Mouse (Mus musculus) MEL (cell line): Measurements from ENCODE around the gene Tmcc3. TPM values are rescaled to one million over a fixed set of nuclear protein-coding genes. Genes with fewer than 3 reads are reported as not detected.

Experiments
- DNase-seq: peaks from one replicate; pipeline ENCODE4 v3.0.0; 2011; ENCODE audit warnings: low read depth, low spot score
- H3K27ac ChIP-seq: 2 replicates; pipeline ENCODE4 v1.5.1; 2012; ENCODE audit warnings: low read depth, mild to moderate bottlenecking, control low read depth, low read length, moderate library complexity; ENCODE audit not compliant: control insufficient read depth
- H3K27me3 ChIP-seq, 2 experiments: fragments of 150-350 bp in 1 of 2; sonication (generic) in 1 of 2; 2 replicates each; pipeline ENCODE4 v1.6.1; 2012; ENCODE audit warnings: low read length in 2 of 2, mild to moderate bottlenecking in 2 of 2, improper control_type of control experiment in 1 of 2, moderate library complexity in 1 of 2; ENCODE audit not compliant: insufficient read depth in 2 of 2, control insufficient read depth in 1 of 2
- H3K36me3 ChIP-seq, 2 experiments: 2 replicates each; pipeline ENCODE4 v1.6.1; 2012 to 2014; ENCODE audit warnings: low read length in 2 of 2, improper control_type of control experiment in 1 of 2, inconsistent platforms in 1 of 2, mild to moderate bottlenecking in 1 of 2; ENCODE audit not compliant: insufficient read depth in 2 of 2, control insufficient read depth in 1 of 2
- H3K4me1 ChIP-seq, 2 experiments: fragments of 150-350 bp in 1 of 2; sonication (generic) in 1 of 2; 2 replicates each; pipeline ENCODE4 v1.6.1; 2012; ENCODE audit warnings: low read length in 2 of 2, improper control_type of control experiment in 1 of 2, mild to moderate bottlenecking in 1 of 2; ENCODE audit not compliant: insufficient read depth in 2 of 2, control insufficient read depth in 1 of 2
- H3K4me3 ChIP-seq, 2 experiments: fragments of 150-350 bp in 1 of 2; sonication (generic) in 1 of 2; 2 replicates each; pipeline ENCODE4 v1.5.1; 2012; ENCODE audit warnings: low read depth in 2 of 2, low read length in 2 of 2, mild to moderate bottlenecking in 2 of 2, moderate library complexity in 2 of 2, control low read depth in 1 of 2, improper control_type of control experiment in 1 of 2; ENCODE audit not compliant: control insufficient read depth in 1 of 2, insufficient read depth in 1 of 2
- H3K79me2 ChIP-seq: 2 replicates; pipeline ENCODE4 v1.6.1; 2012; ENCODE audit warnings: mild to moderate bottlenecking, low read length, moderate library complexity; ENCODE audit not compliant: control insufficient read depth, poor library complexity, insufficient read depth
- H3K9ac ChIP-seq: 2 replicates; pipeline ENCODE4 v1.6.1; 2012; ENCODE audit warnings: low read depth, mild to moderate bottlenecking, control low read depth, low read length, moderate library complexity; ENCODE audit not compliant: control insufficient read depth, poor library complexity, severe bottlenecking
- H3K9me3 ChIP-seq: fragments of 150-350 bp; sonication (generic); replicated peaks from 2 replicates; pipeline ENCODE4 v1.6.1; 2012; ENCODE audit warnings: mild to moderate bottlenecking, low read length, improper control_type of control experiment, moderate library complexity; ENCODE audit not compliant: insufficient read depth
- BHLHE40 ChIP-seq: IDR thresholded peaks from 2 replicates; pipeline ENCODE4 v1.6.1; 2012; ENCODE audit warnings: low read depth, mild to moderate bottlenecking, inconsistent platforms, low read length, improper control_type of control experiment, borderline replicate concordance
- CHD1 ChIP-seq: IDR thresholded peaks from 2 replicates; pipeline ENCODE4 v1.6.1; 2012; ENCODE audit warnings: low read depth, mild to moderate bottlenecking, inconsistent platforms, low read length, improper control_type of control experiment
- ELF1 ChIP-seq: IDR thresholded peaks from 2 replicates; pipeline ENCODE4 v1.6.1; 2014; ENCODE audit warnings: low read depth, mild to moderate bottlenecking, inconsistent platforms, low read length, improper control_type of control experiment, moderate library complexity
- EP300 ChIP-seq, 2 experiments: IDR thresholded peaks; 2 replicates each; pipeline ENCODE4 v1.6.1; 2011; ENCODE audit warnings: improper control_type of control experiment in 2 of 2, low read length in 2 of 2, low read depth in 1 of 2, mild to moderate bottlenecking in 1 of 2
- GATA1 ChIP-seq: IDR thresholded peaks from 2 replicates; pipeline ENCODE4 v1.6.1; 2011; ENCODE audit warnings: low read depth, low read length, improper control_type of control experiment
- HCFC1 ChIP-seq: IDR thresholded peaks from 2 replicates; pipeline ENCODE4 v1.6.1; 2012; ENCODE audit warnings: low read depth, mild to moderate bottlenecking, inconsistent platforms, low read length, improper control_type of control experiment, moderate library complexity
- JUND ChIP-seq: IDR thresholded peaks from 2 replicates; pipeline ENCODE4 v1.6.1; 2011; ENCODE audit warnings: low read depth, mild to moderate bottlenecking, improper control_type of control experiment, low read length
- KAT2A ChIP-seq: conservative IDR thresholded peaks from 2 replicates; pipeline ENCODE4 v1.6.1; 2012; ENCODE audit warnings: low read depth, low read length, improper control_type of control experiment, inconsistent platforms
- MAFK ChIP-seq: IDR thresholded peaks from 2 replicates; pipeline ENCODE4 v1.6.1; 2011; ENCODE audit warnings: low read depth, mild to moderate bottlenecking, low read length, improper control_type of control experiment, borderline replicate concordance
- MAX ChIP-seq: IDR thresholded peaks from 2 replicates; pipeline ENCODE4 v1.6.1; 2011; ENCODE audit warnings: low read length, improper control_type of control experiment
- MAZ ChIP-seq: IDR thresholded peaks from 2 replicates; pipeline ENCODE4 v1.6.1; 2012; ENCODE audit warnings: low read depth, mild to moderate bottlenecking, inconsistent platforms, low read length, improper control_type of control experiment
- MYB ChIP-seq: IDR thresholded peaks from 2 replicates; pipeline ENCODE4 v1.6.1; 2011; ENCODE audit warnings: mild to moderate bottlenecking, low read depth, low read length, improper control_type of control experiment
- NRF1 ChIP-seq: IDR thresholded peaks from 2 replicates; pipeline ENCODE4 v1.6.1; 2014; ENCODE audit warnings: low read depth, mild to moderate bottlenecking, inconsistent platforms, low read length, improper control_type of control experiment, moderate library complexity; ENCODE audit not compliant: poor library complexity, insufficient read depth, severe bottlenecking
- RCOR1 ChIP-seq: IDR thresholded peaks from 2 replicates; pipeline ENCODE4 v1.6.1; 2012; ENCODE audit warnings: low read depth, mild to moderate bottlenecking, inconsistent platforms, low read length, improper control_type of control experiment
- SIN3A ChIP-seq: IDR thresholded peaks from 2 replicates; pipeline ENCODE4 v1.6.1; 2012; ENCODE audit warnings: low read length, improper control_type of control experiment, inconsistent platforms
- SMC3 ChIP-seq: IDR thresholded peaks from 2 replicates; pipeline ENCODE4 v1.6.1; 2011; ENCODE audit warnings: low read depth, low read length, improper control_type of control experiment
- UBTF ChIP-seq: IDR thresholded peaks from 2 replicates; pipeline ENCODE4 v1.6.1; 2012; ENCODE audit warnings: low read depth, mild to moderate bottlenecking, inconsistent platforms, low read length, improper control_type of control experiment, moderate library complexity, borderline replicate concordance; ENCODE audit not compliant: insufficient read depth
- ZC3H11A ChIP-seq: IDR thresholded peaks from 2 replicates; pipeline ENCODE4 v1.6.1; 2012; ENCODE audit warnings: low read depth, mild to moderate bottlenecking, inconsistent platforms, low read length, improper control_type of control experiment
- ZKSCAN1 ChIP-seq: IDR thresholded peaks from 2 replicates; pipeline ENCODE4 v1.6.1; 2012; ENCODE audit warnings: low read depth, mild to moderate bottlenecking, inconsistent platforms, low read length, improper control_type of control experiment, moderate library complexity
- polyA plus RNA-seq, 2 experiments: library from polyadenylated mRNA; stranded (reverse) in 1 of 2; unstranded in 1 of 2; fragments of >175 nt in 1 of 2; fragments of >200 nt in 1 of 2; gene quantifications; 2 replicates each; pipeline versions ENCODE4 v1.2.1 to v1.2.4; 2012; ENCODE audit warnings: low replicate concordance in 2 of 2, low read depth in 1 of 2; ENCODE audit not compliant: insufficient read length in 2 of 2, insufficient read depth in 1 of 2, missing spikeins in 1 of 2
- total RNA-seq: library from RNA; depleted of rRNA; stranded (reverse); fragments of 300-350 nt; gene quantifications from 2 replicates; pipeline ENCODE4 v1.2.3, GENCODE M21; 2012

Gene Tmcc3
- total and polyA plus RNA-seq, 3 experiments: 1.3 to 2.6 TPM; not detected in 1

DNA sequence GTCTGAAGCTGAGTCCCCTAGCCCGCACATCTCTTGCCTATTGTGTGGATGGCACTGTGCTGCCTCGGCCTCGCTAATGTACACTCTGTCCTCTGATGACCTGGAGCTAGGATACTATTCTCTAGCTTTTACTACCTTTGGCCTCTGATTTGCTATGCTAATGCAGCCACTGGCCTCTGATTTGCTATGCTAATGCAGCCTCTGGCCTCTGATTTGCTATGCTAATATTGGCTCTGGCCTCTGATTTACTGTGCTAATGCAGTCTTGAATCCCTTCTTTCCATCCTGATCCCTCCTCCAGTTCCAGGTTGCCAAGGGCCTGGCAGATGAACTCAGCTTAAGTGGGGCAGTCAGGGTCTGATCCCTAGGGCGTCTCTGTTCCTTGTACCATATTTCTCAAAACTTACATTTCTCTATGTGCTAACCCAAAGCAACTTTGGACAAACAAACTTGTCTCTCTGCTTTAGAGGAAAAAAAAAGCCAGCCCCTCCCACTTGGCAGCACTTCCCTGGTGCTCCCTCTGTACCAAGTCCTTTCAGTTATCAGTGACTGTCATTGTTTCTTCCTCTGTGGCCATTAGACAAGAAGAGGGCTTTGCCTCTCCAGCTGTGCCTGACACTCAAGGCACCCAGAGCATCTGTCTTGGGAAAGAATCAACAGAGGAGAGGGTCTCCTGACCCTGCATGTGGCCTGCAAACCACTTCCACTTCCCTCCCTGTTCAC, 237.9 kb downstream of the Tmcc3 start (continued):
- TF ChIP-seq GATA1 (no peak), BHLHE40 (no peak), MAFK (no peak)

DNA sequence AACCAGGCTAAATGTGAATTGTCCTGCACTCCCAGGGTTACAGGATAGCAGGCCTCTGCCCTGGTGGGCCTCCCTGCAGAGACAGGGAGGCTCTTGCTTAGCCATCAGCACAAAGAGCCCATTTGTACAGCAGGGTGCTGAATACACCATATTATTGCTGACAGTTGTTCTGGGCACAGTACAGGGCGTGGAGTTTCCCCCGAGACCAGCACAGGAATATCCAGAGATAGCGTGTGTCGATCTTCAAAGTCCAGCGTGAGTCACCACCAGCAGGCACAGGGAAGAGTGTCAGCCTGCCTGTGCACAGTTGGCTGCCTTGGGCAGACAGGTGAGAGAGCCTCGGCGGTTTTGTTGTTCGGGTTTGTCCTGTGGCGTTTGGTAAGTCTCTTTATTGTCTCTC, 238.9 kb downstream of the Tmcc3 start:
- Histone ChIP-seq H3K4me1 (peaks cover 10 to 22% of the 10 kb centered on the region in 2 experiments), H3K9ac (no peak overlapping the region), H3K27ac (no peak overlapping the region), H3K9me3 (no peaks in the 10 kb centered on the region)
- DNase-seq: no peak
- TF ChIP-seq NRF1: no peak
- TF ChIP-seq KAT2A: no peak
- no peak for TF ChIP-seq UBTF
- TF ChIP-seq ZKSCAN1: no peak
- no peak for TF ChIP-seq RCOR1
- no peak for TF ChIP-seq ZC3H11A
- TF ChIP-seq MYB: no peak
- TF ChIP-seq JUND: no peak
- TF ChIP-seq CHD1: no peak
- no peak for TF ChIP-seq GATA1
- TF ChIP-seq ELF1: no peak
- TF ChIP-seq SIN3A: no peak
- no peak for TF ChIP-seq EP300 (IDR thresholded peaks at IDR 0.05; ENCODE audit: low read depth in 1 of 2, low read length in 2 of 2)
- TF ChIP-seq MAX: no peak
- TF ChIP-seq SMC3: no peak
- TF ChIP-seq HCFC1: no peak
- TF ChIP-seq MAZ: no peak
- TF ChIP-seq, all 39 proteins: peak for 0
- H3K4me3 ChIP-seq: no peak overlapping the region
- no peaks in the 10 kb centered on the region for H3K27me3 ChIP-seq
- no peaks in the 10 kb centered on the region for H3K79me2 ChIP-seq
- H3K36me3 ChIP-seq: peaks cover 0 to 17% of the 10 kb centered on the region in 2 experiments
